Mouse (Mus musculus) cerebellum, adult 2 months (tissue): Measurements from ENCODE around the gene Oprd1. TPM values are rescaled to one million over a fixed set of nuclear protein-coding genes. Genes with fewer than 3 reads are reported as not detected.

ENCODE experiments used
- DNase-seq, 2 experiments: peaks; one replicate each; pipeline ENCODE4 v3.0.0; 2021
- H3K27ac ChIP-seq: fragments of 200-500 bp; 2 replicates; pipeline ENCODE4 v1.5.1; 2012; ENCODE audit warnings: low read length, control low read depth, inconsistent platforms; ENCODE audit not compliant: insufficient read depth
- H3K27me3 ChIP-seq: fragments of 200-500 bp; 2 replicates; pipeline ENCODE4 v1.6.1; 2012; ENCODE audit warnings: inconsistent platforms, mild to moderate bottlenecking, low read length, moderate library complexity; ENCODE audit not compliant: control insufficient read depth, insufficient read depth
- H3K4me1 ChIP-seq: fragments of 200-500 bp; 2 replicates; pipeline ENCODE4 v1.6.1; 2011; ENCODE audit warnings: low read length; ENCODE audit not compliant: control insufficient read depth, insufficient read depth
- H3K4me3 ChIP-seq: fragments of 200-500 bp; replicated peaks from 2 replicates; pipeline ENCODE3; 2011; ENCODE audit warnings: mild to moderate bottlenecking, low read depth, low read length, control low read depth; ENCODE audit not compliant: insufficient read depth
- CTCF ChIP-seq: fragments of 200-500 bp; IDR thresholded peaks from 2 replicates; pipeline ENCODE4 v1.5.1; 2011; ENCODE audit warnings: low read depth, mild to moderate bottlenecking, control low read depth, low read length, moderate library complexity, borderline replicate concordance; ENCODE audit not compliant: insufficient read depth
- POLR2A ChIP-seq: fragments of 200-500 bp; IDR thresholded peaks from 2 replicates; pipeline ENCODE4 v1.6.1; 2011; ENCODE audit warnings: low read length, control low read depth, borderline replicate concordance; ENCODE audit not compliant: insufficient read depth
- WGBS: fragments of 180-500 bp; shearing (Covaris S2); methylation state at CpG from one replicate; pipeline ENCODE4 v1.1.7; 2018; 5-methylcytosine and 5-hydroxymethylcytosine counted together
- polyA plus RNA-seq: library from polyadenylated mRNA; depleted of rRNA; stranded (reverse); fragments of >200 nt; gene quantifications from 2 replicates; pipeline ENCODE4 v1.2.3, GENCODE M21; 2012; rRNA removed

Gene Oprd1
- polyA plus RNA-seq, 1 experiment = 3.0 TPM

DNA sequence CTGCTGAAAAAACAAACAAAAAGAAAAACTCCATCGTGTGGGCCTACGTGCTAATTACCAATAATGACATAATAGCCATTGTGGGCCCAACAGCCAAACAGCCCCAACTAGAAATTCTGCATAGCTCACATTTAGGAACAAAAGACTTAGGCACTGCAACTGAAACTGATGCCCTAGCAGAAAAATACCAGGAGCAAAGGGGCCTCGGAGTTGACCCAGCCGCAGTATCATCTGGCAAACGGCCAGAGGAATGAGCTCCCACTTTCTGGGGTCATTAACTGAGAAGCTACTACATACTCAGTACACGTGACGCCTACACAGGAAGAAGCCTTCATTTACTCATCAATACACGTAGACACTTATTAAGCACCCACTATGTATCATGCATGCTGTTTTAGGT lies 82.0 kb downstream of the Oprd1 start:
- Histone ChIP-seq H3K4me1 (peaks cover 31% of the 10 kb centered on the region), H3K27ac (no peak overlapping the region), H3K27me3 (no peaks in the 10 kb centered on the region), H3K4me3 (no peak overlapping the region)
- TF ChIP-seq CTCF (no peak), POLR2A (no peak)
- DNase-seq = no peak
- WGBS = 73% methylated on average over 8 of the region's 8 CpGs

Other genes with a start within 250 kb of the Oprd1 start
- gene Tmem200b, start 222.7 kb downstream of the Oprd1 start, polyA plus RNA-seq = 26.3 and 29.5 TPM in 2 replicates
- gene Gm10300, start 69.8 kb downstream of the Oprd1 start, polyA plus RNA-seq = 0.15 and 0.24 TPM in 2 replicates
- gene Epb41, start 69.2 kb downstream of the Oprd1 start, polyA plus RNA-seq = 174 and 192 TPM in 2 replicates
- 20.7 and 20.8 TPM in 2 replicates for gene Ythdf2, start 67.8 kb upstream of the Oprd1 start, polyA plus RNA-seq
- gene Gmeb1, start 117.1 kb upstream of the Oprd1 start, polyA plus RNA-seq = 20.5 and 20.6 TPM in 2 replicates
- gene Taf12, start 129.9 kb upstream of the Oprd1 start, polyA plus RNA-seq = 22.5 and 24.3 TPM in 2 replicates
- gene Rab42, start 158.9 kb upstream of the Oprd1 start, polyA plus RNA-seq = 2.2 and 3.1 TPM in 2 replicates
- 17.9 and 19.1 TPM in 2 replicates for gene Trnau1ap, start 185.1 kb upstream of the Oprd1 start, polyA plus RNA-seq
- 8.4 and 9.6 TPM in 2 replicates for gene Rcc1, start 209.1 kb upstream of the Oprd1 start, polyA plus RNA-seq